Mouse (Mus musculus) ovary, postnatal 36 days (tissue): ENCODE measurements around the gene Ptprn2.
A peak's percentile ranks its signal among the peaks of the same experiment; 100 is the strongest.

ENCODE experiments used
- DNase-seq: peaks from one replicate; pipeline ENCODE4 v3.0.0; 2022; ENCODE audit warnings: low spot score, mixed read lengths

Ptprn2 gene

DNA sequence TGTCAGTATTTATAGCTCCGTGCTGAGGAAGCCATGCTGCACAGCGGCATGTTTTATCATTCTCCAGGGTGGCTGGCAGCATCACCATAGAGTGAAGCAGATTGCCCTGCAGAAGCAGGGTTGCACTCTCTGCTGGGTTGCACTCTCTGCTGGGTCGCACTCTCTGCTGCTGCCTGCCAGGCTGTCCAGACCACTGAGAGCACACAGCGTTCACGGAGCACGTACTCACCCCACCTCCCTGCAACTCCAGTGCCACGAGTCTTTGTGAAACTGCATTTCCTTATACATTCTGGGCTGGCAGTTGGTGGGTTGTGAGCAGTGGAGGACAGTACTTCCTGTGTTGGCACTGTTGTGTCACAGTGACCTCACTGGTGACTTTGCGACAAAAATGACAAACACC lies 108.9 kb downstream of the Ptprn2 start:
- DNase-seq, result no peak

DNA sequence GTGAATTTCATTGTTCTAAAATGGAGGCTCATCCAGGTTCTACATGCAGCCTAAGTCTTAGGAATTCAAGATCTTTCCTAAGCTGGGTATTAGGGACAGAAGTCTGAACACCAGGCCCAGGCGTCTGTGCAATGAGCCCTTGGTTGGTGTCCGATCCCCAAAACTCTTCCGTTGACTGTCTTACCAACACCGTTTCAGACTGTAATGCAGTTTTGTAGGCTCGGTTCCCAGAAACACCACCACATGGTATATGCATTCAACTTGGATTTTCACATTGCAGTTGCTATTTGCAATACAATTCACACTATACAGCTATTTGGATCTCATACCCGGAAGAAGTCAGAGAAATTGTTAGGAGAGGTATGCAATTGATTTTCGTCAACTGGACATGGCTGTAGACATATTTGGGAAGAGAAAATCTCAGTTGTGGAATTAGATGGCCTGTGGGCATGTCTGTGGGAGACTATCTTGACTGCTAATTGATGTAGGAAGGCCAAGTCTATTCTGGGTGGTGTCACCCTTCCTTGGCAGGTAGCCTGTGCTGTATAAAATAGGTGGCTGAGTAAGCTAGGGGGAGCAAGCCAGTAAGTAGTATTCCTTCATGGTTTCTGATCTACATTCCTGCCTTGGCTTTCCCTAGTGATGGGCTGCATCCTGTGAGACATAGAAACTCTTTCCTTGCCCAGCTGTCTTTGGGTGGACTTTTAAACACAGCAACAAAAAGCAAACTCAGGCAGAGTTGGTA lies 109.5 kb downstream of the Ptprn2 start:
- no peak for DNase-seq

DNA sequence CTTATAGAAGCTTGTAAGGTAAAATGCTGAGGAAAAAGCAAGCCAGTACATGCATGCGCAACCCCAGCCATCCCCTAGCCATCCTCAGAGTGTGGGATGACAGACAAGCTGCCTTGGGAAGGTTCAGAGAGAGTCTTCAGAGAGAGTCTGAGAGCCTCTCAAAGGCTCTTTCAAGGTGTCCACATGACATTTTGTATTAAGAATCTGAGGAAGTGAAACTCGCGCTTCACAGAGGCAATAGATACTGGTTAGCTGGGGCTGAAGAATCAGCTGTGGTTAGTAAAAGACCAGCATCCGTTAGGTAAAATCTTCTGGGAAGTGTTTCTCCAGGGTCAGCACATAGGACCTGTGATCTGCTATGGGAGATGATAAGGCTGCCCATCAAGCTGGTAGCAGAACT lies 110.2 kb downstream of the Ptprn2 start:
- DNase-seq, result no peak

DNA sequence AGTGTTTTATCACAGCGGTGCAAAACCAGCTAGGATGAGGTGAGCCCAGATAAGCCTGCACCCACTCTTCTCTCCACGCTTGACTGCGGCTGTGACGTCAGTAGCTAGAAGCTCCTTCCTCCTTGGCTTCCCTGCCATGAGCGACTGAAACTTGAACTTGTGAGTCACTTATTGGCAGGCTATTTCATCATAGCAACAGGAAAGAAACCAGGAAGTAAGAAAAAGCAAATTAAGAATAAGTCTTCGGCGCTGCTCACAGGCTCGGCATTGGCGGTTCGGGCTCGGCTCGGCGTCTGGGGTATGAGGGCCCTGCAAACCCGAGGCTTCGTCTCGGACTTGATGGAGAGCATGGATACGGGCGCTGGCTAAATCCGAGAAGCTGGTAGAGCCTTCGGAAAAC lies 111.5 kb downstream of the Ptprn2 start:
- DNase-seq, result no peak

DNA sequence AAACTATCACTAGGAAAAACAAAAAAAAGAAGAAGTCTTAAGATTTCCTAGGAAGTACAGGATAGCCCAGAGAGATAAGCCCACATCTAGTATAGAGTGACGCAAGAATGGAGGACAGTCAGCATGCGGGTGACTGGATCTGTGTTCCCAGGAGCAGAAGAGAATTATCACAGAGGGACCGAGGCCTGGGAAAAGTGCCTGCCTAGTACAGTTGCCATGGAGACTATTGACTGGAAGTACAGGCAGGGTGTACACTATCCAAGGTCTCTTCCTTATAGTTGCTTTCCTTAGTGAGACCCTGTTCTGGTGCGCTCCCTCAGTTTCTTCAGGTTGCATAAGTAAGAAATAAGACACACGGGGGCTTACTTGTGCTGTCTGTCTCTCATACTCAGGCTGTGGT lies 112.2 kb downstream of the Ptprn2 start:
- no peak for DNase-seq

DNA sequence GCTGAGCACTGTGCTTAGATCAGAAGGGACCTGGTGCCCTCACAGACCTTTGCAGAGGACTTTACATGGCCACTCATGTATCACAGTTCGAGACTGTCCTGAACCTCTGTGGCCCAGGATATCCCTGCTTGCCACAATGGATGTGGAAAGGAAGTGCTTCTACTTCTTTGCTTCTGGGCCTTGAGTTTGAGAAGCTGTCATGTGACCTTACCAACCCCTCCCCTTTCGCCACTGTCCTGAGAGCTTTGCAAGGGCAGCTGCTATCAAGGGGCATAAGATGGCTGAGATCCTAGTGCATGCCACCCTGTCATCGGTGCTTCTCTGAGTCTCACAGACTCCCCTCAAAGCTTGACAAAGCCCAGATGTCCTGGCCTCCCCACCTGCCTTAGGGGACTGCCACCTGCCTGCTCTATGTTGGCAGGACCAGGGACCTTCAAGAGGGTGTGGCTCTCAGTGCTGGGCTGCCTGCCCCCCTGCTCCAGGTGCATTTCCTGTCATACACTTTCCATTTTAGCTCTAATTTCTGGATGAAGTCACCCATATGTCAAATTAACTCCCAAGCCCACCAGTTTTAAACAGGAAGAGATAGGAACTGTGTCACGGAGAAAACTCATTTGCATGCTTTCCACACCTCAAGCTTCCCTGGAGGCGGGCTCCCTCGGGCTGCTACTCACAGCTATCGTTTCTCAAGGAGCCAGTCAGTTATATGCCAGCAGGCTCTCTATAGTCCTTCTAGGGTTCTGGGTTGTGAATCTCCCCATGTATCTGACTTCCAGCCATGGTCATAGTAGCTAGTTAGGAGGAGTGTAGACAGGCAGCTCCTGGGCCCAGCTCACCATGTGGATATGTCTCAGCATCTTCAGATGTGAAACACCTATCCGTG lies 112.8 kb downstream of the Ptprn2 start:
- no peak for DNase-seq

DNA sequence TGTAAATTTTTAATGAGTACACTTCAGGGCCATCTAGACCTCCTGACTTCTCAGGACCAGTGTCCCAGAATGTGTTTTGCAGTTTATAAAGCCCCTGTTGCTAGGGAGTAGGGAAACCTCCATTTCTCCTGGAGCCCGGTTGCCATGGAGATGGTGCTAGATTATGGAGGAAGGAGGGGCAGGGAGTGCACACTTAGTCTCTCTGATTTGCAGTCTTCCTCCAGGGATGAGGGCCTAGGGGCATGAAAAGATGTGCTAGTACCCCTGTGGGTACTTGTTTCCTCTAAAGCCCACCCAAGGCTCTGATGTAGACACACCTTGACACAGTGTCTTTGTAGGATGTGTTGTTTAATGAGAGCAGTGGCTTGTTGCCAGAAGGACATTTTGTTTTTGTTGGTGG lies 114.0 kb downstream of the Ptprn2 start:
- no peak for DNase-seq

DNA sequence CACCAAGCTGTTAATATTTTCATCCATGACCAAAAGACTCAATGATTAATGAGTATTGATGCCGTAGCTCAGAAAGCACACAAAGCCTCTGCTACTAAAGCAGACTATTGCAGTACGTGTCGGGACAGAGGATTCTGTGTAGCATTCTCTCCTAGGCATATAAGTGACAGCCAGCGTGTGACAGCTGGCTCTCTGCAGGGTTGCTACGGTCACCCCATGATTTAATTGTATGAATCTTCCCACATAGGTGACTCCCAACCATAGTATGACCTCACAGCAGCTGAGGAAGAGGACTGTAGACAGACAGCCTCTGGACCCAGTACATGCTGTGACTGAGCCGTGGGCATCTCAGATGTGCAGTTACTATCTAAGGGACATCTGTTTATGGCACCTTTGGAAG lies 114.5 kb downstream of the Ptprn2 start:
- DNase-seq, result no peak

DNA sequence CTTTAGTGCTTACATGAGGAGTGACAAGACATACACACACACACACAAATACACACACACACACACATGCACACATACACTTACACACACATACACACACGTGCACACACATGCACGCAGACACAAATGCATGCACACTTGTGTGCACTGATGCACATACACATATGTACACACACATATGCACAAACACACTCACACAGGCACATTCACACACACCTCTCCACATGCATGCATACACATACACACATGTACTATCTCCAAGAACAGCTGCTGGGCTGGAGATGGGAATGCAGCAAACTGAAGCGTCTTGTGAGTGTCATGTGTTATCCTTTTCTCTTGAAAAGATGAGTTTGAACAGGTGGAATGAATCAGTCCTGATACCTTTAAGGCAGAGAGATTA lies 115.9 kb downstream of the Ptprn2 start:
- DNase-seq, result no peak

DNA sequence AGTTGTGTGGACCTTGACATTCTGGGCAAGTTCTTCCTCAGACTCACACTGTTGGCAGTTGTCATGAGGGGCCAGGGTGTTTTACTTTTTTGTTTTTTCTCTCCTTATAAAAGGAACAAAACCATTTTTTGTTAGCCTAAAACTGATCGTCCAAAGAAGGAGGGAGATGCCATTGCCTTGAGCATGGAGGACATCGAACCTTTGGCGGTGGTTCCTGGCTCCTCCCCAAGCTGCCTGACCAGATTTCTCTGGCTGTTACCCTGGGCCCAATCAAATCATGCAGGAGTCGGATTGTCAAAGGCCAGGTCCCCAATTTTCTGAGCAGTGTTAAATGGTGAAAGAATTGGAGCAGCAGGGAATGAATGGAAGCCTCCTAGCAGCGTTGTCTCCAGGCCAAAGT lies 116.4 kb downstream of the Ptprn2 start:
- DNase-seq, result no peak

DNA sequence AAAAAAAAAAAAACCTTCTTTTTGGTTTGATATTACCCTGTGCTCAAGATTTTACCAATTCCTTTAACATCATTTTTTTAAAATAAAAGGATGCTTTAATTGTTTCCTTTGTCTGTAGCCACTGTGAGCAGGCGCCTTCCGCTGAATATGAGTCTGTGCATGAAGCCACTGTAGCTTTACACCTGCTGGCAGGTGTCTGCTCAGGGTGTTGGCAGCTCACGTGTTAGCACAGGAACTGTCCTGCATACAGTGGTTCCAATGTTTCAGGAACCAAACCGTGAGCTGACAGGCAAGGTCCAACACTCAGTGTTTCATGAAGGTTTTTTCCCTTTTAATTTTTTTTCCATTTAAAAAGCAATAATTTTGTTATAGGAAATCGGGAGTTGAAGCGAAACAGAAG lies 123.1 kb downstream of the Ptprn2 start:
- no peak for DNase-seq

DNA sequence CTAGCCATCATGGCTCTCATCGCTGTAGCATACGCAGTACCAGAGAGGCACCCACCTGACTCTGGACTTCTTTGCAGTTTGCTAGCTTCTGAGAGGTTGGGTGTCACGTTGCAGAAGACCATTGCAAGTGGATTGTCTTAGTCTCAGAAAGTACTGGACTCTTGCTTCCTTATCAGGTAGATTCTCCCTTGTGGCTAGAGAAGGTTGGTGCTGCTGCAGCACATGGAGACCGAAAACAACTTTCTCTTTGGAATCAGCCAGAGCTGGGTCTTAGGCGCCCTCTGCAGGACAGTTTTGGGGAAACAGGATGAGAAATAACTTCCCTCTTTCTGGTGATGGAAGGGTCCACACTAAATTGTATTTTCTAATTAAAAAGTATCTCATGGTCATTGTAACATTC lies 134.3 kb downstream of the Ptprn2 start:
- DNase-seq, result peak; percentile 49

DNA sequence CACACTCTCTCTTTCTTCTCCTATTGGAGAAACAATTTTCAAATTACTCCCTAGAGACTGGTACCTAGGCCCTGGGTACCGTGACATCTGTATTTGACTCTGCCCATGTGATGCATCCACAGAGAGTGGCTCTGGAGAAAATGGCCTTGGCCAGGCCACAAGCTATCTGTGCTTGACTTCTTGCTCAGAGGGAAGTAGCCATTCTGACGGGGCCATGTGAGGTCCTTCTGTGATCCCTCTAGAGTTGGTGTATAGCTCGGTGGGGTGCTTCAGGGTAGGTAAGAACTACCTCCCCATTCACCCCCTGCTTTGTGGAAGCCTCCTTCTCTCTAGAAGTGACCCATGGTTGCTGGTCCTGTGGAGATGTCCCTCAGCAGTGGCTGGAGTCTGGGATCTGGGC lies 134.8 kb downstream of the Ptprn2 start:
- no peak for DNase-seq

DNA sequence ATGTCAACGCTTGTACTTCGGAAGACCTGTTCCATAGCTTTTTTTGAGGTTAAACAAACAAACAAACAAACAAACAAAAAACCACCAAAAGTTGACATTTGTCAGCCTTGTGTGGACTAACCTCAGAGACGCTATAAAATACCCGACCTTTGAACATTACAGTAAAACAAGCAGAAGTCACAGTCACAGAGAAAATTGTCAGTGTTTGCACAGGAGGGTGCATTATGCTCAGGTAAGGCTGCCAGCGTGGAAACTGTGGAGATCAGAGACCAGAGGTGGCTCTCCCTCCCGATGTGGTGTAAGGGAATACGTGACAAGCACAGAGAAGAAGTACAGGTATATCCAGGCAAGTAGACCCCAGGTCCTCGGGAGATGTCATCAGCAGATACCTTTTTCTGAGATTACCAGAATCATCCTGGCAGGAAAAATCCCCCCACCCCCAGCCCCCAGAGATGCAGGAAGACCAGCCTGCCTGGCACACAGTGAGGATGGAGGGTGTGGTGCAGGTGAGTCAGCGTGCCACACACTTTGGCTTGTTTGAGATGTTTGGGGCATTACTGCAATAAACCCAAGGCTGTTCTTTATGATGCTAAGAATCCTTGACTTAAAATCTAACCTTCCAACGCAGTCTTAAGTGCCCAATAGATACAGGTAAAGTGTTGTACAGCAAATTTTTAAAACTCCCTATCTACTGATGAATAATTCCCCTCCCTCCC lies 136.0 kb downstream of the Ptprn2 start:
- no peak for DNase-seq

DNA sequence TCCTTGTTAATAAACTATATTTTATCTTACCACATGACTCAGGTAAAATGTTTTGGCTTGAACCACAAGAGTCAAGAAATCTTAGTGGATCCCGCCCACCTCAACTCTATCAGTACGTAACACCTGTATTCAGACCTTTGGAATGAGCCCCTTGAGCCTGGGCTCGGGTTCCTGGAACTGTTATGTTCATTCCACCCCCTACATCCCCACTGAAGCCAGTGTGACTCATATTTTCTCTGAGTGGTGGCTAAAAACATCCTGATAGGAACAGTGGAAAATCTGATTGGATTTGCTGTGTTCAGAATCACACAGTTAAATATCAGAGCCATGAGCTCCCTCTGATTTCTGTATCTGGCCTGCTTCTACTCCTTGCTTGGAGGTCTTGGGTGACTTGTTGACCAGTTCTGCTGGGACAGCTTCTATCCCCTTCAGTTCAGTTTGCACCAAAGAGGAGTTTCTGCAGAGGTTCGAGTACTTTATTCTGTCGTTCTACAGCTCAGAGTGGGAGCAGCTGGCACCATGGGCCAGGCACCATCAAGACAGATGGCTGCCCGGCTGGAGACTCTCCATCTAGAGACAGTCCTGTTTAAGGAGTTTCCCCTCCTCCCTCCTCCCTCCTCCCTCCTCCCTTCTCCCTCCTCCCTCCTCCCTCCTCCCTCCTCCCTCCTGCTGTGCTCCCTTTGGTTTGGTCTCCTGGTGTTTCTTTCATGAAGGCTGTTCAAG lies 137.3 kb downstream of the Ptprn2 start:
- DNase-seq, result no peak

DNA sequence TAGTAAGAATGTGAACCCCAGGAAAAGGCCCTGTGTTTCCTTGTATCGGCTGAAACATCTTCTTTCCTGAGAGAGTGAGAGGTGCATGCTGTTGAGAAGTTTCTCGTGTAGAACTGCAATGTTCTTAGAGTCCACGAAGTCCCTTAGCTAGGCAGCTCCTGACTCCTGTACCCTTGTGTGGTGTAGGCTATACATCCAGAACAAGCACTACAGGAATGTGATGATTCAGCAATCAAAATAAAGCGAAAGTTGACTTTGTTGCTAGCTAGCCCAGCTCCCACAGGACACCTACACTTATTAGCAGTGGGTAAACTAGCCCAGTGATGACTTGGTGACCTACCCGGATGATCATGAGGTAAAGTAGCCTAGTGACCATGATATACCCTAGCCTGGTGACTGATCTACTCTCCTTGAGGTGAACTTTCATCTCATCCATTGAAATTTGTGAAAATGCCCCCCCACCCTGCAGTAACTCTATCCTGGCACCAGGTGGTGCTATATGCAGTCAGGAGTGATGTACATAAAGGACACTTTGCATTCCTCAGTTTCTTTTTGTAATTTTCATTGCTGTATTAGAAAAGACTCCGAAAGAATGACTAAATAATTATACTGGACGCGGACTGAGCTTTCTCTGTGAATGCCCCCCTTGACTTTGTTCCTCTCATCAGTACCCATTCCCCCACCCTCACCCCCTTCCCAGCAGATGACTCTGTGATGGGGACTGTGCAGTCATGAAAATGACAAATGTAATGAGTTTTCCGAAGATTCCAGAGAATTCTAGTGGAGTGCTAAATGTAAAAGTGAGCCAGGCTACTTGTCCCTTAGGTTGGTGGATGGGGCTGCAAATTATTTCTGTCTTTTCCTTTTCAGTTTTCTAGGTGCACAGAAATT lies 140.1 kb downstream of the Ptprn2 start:
- DNase-seq, result no peak

DNA sequence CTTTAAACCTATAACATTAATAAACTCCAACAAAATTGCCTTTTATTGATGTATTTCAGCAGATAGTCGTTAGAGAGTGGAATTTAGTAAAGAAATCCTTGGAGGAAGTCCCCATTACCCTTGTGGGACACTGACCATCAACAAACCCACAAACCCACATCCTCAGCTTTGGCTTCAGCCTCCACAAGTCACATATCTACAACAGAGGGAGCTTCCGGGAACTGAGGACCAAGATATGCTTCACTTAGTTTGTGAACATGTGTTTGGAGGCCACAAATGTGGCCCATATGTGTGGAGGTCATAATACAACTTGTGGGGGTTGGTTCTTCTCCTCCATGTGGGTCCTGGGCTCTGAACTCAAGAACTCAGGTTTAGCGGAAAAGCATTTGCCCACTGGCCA lies 143.5 kb downstream of the Ptprn2 start:
- no peak for DNase-seq

DNA sequence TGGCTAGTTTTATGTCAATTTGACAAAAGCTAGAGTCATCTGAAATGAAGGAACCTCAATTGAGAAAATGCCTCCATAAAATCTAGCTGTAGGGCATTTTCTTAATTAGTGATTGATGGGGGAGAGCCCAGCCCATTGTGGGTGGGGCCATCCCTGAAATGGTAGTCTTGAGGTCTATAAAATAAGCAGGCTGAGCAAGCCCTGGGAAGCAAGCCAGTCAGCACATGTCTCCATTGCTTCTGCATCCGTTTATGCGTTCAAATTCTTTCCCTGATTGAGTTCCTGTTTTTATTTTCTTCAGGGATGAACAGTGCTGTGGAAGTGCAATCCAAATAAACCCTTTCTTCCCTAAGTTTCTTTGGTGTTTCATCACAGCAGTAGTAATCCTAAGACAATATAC lies 152.0 kb downstream of the Ptprn2 start:
- DNase-seq, result no peak

DNA sequence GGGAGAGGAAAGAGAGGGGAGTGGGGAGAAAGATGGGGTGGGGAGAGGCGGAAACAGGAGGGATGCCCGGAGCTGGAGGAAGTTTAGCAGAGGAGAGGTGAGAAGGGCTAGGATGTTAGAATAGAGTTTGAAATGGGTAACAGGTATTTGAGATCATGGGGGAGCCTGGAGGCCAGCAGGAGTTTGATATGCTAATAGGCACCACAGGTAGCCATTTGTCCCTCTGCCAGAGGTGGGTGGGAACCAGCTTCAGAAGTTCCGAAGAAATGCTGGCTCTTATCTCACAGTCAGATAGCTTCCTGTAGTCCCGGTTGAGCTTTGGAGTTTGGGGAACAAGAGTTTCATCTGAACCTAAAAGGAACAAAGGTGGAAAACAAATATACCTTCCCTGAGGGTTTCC lies 155.4 kb downstream of the Ptprn2 start:
- no peak for DNase-seq

DNA sequence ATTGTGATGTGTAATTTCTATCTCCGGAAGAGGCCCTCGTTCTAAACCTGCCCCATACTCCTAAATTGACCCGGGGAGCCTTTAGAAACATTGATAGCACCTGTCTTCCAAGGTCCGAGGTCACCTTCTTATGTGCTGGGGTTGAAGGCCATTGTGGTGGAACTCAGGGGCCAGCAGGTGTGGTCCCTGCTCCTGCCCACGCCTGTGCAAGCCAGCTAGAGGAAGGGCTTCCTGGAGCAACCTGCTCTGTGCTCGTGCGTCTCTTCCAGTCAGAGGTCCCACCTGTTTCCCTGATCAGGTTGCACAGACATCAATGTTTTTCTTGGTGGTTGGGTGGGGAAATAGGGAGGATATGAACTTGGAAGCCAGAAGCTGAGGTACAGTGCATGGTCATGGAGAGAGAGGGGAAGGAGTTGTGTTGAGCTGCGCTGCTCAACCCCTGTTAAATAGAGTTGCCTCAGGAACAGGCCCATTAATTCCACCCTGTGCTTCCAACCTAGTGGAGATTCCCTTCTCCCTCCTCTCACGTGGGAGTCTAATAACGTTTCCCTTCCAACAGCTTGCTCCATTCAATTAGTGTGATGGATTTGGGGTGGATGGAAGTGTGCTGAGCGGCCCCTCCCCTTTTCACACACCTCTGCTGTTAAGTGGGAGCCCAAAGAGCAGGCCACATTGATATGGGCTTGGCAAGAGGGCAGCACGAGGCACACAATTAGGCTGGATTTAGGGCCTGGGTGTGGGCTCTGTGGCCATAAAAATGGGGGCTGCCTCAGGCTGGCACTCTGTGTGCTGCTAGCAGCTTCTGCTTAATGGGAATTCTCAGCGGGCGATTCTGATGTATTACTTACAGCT lies 156.0 kb downstream of the Ptprn2 start:
- no peak for DNase-seq
